Mouse (Mus musculus): ENCODE results near the gene Dpp7.

Gene Dpp7

DNA sequence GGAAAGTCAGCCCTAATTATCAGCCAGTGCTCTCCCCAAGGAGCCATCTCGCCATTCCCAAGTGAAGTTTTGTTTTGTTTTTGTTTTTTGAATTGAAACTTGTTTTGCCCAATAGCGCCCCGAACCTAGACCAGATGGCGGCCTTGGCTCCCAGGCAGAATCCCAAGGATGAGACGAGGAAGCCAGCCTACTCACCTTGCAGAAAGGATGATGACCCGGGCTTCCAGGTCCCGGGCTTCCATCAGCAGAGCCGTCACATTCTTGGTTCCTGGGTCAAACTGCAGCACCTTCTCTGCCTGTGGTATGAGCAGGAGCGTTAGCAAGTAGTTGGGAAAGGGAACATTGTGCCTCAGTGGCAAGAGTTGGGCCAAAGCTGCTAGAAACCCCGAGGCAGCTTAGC is 46.0 kb downstream of the Dpp7 start:
- no peak for DNase-seq

DNA sequence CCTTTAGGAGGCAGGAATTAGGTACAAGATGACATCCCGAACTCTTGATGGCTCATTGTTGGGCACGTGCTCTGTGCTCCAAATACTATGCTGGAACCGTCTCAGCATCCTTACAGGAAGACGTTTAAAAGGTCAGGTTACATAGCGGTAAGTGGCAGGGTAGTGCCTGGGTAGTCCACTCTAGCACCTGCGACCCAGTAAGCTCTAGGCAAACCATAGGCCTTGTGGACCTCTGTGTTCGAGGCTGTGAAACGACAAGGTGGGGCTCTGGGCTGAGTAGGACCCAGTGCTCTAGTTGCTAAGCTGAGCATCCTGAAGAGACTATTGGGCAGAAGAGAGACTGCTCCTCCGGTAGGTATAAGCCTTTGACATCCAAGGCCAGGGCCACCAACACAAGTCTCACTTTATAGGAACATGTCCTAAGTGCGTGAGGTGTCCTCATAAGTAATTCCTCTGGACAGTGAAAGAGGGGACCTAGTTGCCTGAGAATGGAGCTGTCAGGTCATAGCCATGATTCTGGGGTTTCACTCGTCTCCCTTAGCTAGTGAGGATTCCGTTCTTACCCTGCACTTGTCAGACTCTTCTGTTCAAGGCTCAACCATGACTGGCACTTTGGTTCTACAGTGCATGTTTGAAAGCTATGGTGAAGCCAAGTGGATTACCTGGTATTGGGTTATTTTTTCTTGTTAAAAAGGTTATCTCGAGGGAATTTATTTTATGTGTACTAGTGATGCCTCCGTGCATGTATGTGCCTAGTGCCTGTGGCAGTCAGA is 50.4 kb downstream of the Dpp7 start:
- DNase-seq = no peak

DNA sequence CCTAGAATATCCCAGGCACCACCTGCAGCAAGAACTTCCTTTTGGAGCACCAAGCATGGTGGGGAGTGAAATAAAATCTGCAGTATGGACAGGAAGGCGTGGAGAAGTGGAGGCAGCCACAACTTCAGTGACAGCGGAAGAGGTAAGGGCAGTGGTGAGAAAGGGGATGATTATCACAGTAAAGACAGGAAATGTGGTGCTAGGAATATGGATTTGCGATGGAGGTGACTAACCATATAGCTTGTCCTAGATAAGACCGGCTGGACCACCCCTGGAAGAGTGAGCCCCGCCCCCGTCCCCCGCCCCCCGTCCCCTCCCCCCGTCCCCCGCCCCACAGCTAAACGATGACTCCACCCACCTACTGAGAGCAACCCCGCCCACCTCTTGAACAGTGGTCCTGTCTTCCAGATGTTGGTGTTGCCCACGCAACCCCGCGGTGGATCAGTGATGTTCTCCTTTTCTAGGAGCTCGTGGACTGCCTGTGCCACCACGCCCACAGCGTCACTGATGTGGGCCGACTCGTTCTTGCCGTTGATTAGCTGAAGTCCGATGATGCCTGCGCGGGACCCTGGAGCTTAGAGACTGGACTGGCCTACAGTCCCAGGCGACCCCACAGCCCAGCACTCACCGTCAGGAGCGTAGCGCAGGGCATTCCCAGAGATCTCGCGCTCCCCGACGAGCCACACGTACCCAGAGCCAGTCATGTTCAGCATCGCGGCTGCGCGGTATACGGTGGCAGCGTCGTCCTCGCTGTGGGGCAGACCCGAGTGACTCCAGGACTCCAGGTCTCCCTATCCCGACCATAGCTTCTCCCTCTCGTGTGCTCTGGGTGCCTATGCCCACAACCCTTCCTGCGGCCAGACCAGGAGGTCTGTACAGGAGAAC is 51.3 kb downstream of the Dpp7 start:
- DNase-seq = no peak

DNA sequence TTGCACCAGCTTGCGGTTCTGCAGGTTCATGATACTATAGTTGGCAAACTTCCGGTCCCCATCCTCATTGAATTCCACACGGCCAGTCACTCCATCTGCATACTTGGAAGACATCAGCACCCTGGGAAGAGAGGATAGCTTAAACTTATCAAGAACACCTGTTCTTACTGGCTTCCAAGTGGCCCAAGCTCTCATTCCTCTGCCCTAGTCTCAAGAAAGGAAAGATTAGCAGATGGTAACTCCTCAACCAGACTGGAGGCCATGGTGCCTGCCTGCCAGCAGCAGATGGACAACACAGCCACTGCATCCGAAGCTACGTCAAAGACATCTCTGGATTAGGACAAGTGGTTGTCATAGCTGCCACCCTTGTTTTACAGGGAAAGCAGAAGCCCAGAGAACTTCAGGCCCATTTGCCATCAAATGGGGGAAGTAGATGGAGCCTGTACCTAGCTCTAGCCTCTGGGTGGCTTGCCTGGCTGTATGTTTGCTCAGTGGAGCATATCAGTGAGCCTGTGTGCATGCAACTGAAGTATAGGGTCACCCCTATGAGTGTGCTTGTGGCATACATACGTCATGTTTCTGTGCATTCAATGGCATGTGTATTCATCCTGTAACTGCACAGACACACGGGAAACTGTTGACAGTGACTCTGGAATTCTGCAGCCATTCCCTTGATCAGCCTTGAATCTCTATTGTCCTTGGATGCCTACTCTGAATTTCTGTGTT is 52.1 kb downstream of the Dpp7 start:
- DNase-seq = no peak

DNA sequence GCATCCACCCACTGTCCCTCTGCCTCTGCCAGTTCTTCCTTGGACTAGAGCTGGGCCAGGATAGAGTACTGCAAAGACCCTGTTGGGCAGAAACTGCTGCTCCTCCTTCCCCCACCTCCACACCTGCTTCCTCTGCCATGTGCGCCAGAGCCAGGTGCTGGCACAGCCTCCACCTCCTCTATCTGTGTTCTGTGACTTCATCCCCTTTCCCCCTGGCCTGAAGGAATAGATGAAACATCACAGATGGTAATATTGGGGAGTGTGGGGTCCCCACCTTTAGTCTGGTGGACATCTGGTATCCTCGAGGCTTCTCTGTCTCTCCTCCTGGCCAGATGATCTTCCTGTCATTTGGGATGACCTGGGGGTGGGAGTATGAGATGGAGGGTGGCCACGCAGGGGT is 52.7 kb downstream of the Dpp7 start:
- DNase-seq = no peak

Data from lung, adult 18-20 months (tissue).